Mouse (Mus musculus): Measurements from ENCODE around the gene Pde11a. TPM values are rescaled to one million over a fixed set of nuclear protein-coding genes. Genes with fewer than 3 reads are reported as not detected.

Pde11a gene
- polyA plus RNA-seq, 2 experiments, result 0.33 to 0.58 TPM

- no peak for TF ChIP-seq POLR2A (IDR thresholded peaks at IDR 0.05; ENCODE audit: borderline replicate concordance, extremely low read depth, insufficient read depth, insufficient read length)
- no peaks in the 10 kb centered on the region for H3K27me3 ChIP-seq (ENCODE audit: control insufficient read depth, insufficient read depth, low read length)
- H3K4me2 ChIP-seq (replicated peaks; ENCODE audit: low read depth, low read length, severe bottlenecking), result no peak overlapping the region
- no peaks in the 10 kb centered on the region for H3K4me1 ChIP-seq (ENCODE audit: control insufficient read depth, insufficient read depth, low read length)
- H3K36me3 ChIP-seq (ENCODE audit: control insufficient read depth, insufficient read depth, low read length), result no peaks in the 10 kb centered on the region
- no peaks in the 10 kb centered on the region for H3K9me3 ChIP-seq (ENCODE audit: control insufficient read depth, low read length)
- no peak for DNase-seq (ENCODE audit: low spot score)
- no peak overlapping the region for H3K9ac ChIP-seq (ENCODE audit: low read depth, low read length, severe bottlenecking)
- no peak overlapping the region for H3K27ac ChIP-seq (replicated peaks; ENCODE audit: low read depth, low read length)
- ATAC-seq (ENCODE audit: low FRiP score, low read depth), result no peak
- WGBS, result 28% methylated on average over 8 of the region's 8 CpGs
- H3K4me3 ChIP-seq (replicated peaks; ENCODE audit: low read length), result no peak overlapping the region
Measured at GRCm38 (mm10) chr2:75950685-75951084, 387.9 kb downstream of the Pde11a start.

Small RNAs within 50 kb of the gene (microRNA-seq; reads per million reads assigned to microRNA genes)
- gene Gm44337, result not detected

Other genes starting within 250 kb of the Pde11a start
- 0.13 and 0.14 TPM in 2 replicates for gene Cyct, start 21.7 kb upstream of the Pde11a start, polyA plus RNA-seq (2012; rRNA removed)
- 0.30 TPM in 1 of 2 replicates, not detected in the other for gene Cyct, start 21.7 kb upstream of the Pde11a start, polyA plus RNA-seq (2014; fragmentation: Nextera tagmentation; extraction: Ambion mirVana)
- 24.9 and 31.2 TPM in 2 replicates for gene Rbm45, start 31.2 kb upstream of the Pde11a start, polyA plus RNA-seq (2012; rRNA removed)
- gene Rbm45, start 31.2 kb upstream of the Pde11a start, polyA plus RNA-seq (2014; fragmentation: Nextera tagmentation; extraction: Ambion mirVana), result 14.8 and 16.8 TPM in 2 replicates
- 8.9 and 11.3 TPM in 2 replicates for gene Osbpl6, start 67.7 kb upstream of the Pde11a start, polyA plus RNA-seq (2012; rRNA removed)
- 11.5 and 15.1 TPM in 2 replicates for gene Osbpl6, start 67.7 kb upstream of the Pde11a start, polyA plus RNA-seq (2014; fragmentation: Nextera tagmentation; extraction: Ambion mirVana)